Mouse (Mus musculus) bone marrow, adult 2 months (tissue): Measurements from ENCODE around the gene Dynll2.

ENCODE experiments used
- CTCF ChIP-seq: fragments of 200-500 bp; IDR thresholded peaks from 2 replicates; pipeline ENCODE4 v1.5.1; 2011; ENCODE audit warnings: low read length, control low read depth; ENCODE audit not compliant: control insufficient read depth, insufficient read depth
- POLR2A ChIP-seq: fragments of 200-500 bp; IDR thresholded peaks from 2 replicates; pipeline ENCODE4 v1.6.1; 2011; ENCODE audit warnings: low read depth, mild to moderate bottlenecking, control low read depth, low read length, borderline replicate concordance; ENCODE audit not compliant: control insufficient read depth

GRCm38 (mm10) chr11:88035970-88036369 is 48.6 kb upstream of the Dynll2 start:
- TF ChIP-seq POLR2A (no peak), CTCF (no peak)
